Mouse (Mus musculus): ENCODE data around the gene Gimap7. TPM values are rescaled to one million over a fixed set of nuclear protein-coding genes. Genes with fewer than 3 reads are reported as not detected.
A peak's percentile ranks its signal among the peaks of the same experiment; 100 is the strongest.

Gimap7 gene
- total RNA-seq, 2 experiments from 2014 or later = not detected

GRCm38 (mm10) chr6:48689320-48689719, 29.1 kb upstream of the Gimap7 start:
- DNase-seq = no peak
- intact Hi-C loops (cut with DNase I) = no loop called here

DNA sequence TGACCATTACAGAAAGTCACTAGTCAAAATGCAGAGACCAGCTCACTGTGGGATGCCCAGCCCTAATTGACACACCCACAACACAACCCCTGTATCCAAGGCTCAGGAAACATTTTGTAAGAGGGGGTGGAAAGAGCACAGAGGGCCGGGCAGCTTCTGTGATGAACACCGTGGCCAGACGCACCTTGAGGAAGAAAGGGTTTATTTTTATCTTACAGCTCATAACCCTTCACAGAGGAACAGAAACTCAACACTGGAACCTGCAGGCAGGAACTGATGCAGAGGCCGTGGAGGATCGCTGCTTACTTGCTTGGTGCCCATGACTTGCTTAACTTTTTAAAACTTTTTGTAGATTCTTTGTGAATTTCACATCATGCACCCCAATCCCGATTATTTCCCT, 25.5 kb upstream of the Gimap7 start:
- intact Hi-C loops (cut with DNase I) = no loop called here
- no peak for DNase-seq

GRCm38 (mm10) chr6:48696830-48697554, 21.4 kb upstream of the Gimap7 start:
- DNase-seq = no peak
- intact Hi-C loops (cut with DNase I) = no loop called here

DNA sequence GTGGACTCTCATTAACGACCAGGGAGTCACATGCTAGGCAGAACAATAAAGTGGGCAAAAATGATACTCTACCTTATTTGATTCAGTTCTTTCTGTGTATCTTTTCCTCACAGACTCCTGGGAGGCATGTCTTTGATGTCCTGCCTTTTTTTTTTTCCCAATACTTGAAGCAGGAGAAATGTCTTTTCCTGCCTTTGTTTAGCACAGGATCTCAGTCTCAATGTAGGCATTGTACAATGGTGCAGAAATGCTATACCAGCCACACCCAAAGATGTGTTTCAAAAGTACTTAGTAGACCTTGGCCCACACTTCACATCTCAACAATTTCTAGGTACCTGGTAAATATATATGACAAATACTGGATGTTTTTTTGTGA, 20.9 kb upstream of the Gimap7 start:
- DNase-seq = no peak
- intact Hi-C loops (cut with DNase I) = no loop called here

GRCm38 (mm10) chr6:48698066-48698856, 20.2 kb upstream of the Gimap7 start:
- no peak for DNase-seq
- intact Hi-C loops (cut with DNase I) = no loop called here

DNA sequence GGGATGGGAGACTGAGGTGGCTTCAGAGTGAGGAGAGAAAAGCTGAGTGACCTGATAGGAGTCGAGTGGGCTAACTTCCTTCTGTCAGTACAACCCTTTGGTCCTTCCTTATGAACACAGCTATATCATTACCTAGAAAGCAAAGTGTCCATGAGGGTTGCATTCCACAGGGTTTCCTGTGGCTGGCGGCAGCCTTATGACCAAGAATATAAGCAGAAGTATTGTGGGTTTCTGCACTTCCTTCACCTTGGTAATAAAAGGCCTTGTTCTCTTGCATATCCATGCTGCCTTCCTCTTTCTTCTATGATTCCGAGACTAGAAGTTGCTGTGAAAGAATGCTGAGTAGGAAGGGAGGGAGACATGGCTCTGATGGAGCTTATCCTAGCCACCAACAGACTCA, 19.5 kb upstream of the Gimap7 start:
- intact Hi-C loops (cut with DNase I) = no loop called here
- DNase-seq = no peak

GRCm38 (mm10) chr6:48700251-48701075, 18.0 kb upstream of the Gimap7 start:
- intact Hi-C loops (cut with DNase I) = no loop called here
- no peak for DNase-seq

DNA sequence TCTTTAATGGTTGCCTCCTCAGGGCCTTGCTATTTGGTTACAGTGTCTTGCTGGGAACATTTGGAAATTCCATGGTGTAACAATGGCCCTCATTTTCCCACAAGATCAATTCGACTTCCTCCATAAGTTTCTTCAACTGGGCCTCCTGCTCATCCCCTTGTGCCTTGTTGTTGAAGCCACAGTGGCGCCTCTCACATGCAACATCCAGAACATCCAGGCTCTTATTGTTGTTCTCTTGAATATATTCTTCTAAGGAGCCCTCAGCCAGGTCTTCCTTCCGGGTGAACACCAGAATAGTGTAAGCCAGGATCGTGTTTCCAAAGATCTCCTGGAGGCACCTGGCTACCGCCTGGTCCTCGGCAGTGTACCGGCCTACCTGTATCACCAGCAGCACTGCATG, 16.3 kb upstream of the Gimap7 start:
- intact Hi-C loops (cut with DNase I) = no loop called here
- no peak for DNase-seq

DNA sequence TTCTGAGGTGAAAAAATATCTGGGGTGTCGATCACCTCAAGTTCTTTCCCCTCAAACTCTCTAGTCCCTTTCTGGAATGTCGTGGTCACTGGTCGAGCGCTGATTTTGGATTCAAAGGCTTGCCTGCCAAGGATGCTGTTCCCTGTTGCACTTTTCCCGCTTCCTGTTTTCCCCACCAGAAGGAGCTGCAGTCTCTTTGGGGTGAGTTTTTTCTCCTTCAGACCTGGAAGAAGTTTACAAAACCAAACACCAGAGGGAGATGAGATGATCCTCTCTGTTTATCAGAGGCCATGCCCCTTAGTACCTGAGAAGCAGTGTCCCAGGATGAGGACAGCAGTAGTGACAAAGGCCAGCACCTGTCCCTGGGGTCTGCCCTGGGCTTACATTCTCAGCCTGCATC, 15.8 kb upstream of the Gimap7 start:
- intact Hi-C loops (cut with DNase I) = no loop called here
- no peak for DNase-seq

DNA sequence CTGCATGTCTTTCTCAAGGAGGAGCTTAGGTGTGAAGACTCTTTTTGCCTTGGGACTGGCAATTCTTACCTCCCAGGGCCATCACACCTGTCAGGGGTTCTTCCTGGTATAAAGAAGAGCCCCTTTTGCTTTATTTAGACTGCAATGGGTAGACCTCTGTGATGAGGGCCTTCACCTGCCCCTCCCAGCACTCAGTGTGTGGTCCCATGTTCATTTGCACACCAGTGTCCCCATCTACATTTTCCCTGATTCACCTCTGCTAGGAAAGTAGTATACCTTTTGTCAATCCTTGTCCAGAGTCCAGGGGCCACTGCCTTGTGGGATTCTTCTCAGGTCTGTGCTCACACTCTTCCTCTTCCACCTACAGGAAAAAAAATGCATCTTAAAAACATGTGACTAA, 14.3 kb upstream of the Gimap7 start:
- intact Hi-C loops (cut with DNase I) = no loop called here
- DNase-seq = no peak

GRCm38 (mm10) chr6:48706130-48706529, 12.3 kb upstream of the Gimap7 start:
- intact Hi-C loops (cut with DNase I) = no loop called here

GRCm38 (mm10) chr6:48720326-48720725, 1.9 kb downstream of the Gimap7 start:
- DNase-seq = no peak
- intact Hi-C loops (cut with DNase I) = no loop called here

More at GRCm38 (mm10) chr6:48706130-48706529, 12.3 kb upstream of the Gimap7 start:
- DNase-seq = no peak

DNA sequence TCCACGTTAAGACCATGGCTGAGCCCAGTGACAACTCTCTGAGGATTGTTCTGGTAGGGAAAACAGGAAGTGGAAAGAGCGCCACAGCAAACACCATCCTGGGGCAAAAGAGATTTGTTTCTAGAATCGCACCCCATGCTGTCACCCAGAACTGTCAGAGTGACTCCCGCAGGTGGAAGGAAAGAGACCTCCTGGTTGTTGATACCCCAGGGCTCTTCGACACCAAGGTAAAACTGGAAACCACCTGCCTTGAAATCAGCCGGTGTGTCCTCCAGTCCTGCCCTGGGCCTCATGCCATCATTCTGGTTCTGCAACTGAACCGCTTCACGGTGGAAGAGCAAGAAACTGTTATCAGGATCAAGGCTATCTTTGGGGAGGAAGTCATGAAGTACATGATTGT, 5.0 kb downstream of the Gimap7 start:
- DNase-seq = no peak
- intact Hi-C loops (cut with DNase I) = no loop called here

GRCm38 (mm10) chr6:48725476-48725875, 7.1 kb downstream of the Gimap7 start:
- no peak for DNase-seq

DNA sequence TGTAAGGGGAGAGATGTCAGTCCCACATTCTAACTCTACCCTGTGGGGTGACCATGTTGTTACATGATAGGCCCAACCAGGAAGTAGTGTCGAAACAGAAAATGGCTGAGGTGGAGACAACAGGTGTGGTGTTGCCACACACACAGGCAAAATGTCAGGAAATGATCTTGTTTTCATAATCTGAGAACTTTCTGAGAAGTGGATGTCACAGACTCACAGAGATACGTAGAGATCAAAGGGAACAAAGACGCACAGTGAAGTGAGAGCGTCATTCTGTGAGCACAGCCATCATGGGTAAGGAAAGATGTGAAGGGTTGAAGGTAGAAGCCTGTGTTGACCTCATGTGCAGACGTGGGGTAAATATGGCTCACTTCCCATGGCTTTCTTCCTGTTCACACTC, 9.3 kb downstream of the Gimap7 start:
- intact Hi-C loops (cut with DNase I) = no loop called here
- no peak for DNase-seq

More at GRCm38 (mm10) chr6:48725476-48725875, 7.1 kb downstream of the Gimap7 start:
- intact Hi-C loops (cut with DNase I) = no loop called here

- intact Hi-C loops (cut with DNase I) = no loop called here
- DNase-seq = no peak
Observed at GRCm38 (mm10) chr6:48732864-48733304, 14.5 kb downstream of the Gimap7 start.

DNA sequence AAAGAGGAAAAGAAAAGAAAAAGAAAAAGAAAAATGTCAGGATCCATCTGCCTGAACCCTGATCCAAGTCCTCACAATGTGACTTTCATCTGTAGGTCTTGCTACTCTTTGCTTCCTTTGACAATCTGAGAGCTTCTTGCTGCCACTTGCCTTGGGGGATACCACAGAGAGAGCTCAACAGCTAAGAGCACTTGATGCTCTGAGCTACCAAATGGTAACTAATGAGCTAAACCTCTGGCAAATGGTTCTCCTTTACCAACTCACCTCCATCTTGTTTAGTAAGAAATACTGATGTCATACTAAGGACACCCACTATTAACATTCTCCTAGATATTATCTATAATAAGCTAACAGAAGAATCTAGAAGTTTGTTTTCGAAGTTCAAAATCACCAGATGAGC, 15.2 kb downstream of the Gimap7 start:
- no peak for DNase-seq
- intact Hi-C loops (cut with DNase I) = no loop called here

DNA sequence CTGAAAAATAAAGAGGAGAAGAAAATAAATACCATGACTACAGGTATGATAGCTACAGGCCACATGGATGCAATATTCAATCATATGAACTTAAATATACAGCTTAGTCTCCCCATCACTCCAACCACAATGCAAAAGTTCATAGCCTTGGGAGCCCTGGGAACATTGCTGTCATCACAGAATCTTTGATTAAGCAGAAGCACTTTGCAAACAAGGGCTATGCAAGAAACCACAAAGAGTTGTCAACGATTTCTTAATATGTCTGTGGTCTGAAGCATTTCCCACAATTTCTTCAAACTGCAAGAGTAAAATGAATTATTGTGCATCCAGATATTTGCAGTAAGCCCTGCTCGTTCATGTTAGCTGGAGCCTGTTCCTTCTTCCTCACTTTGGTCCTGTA, 18.6 kb downstream of the Gimap7 start:
- intact Hi-C loops (cut with DNase I) = no loop called here
- DNase-seq = no peak

GRCm38 (mm10) chr6:48737688-48738087, 19.3 kb downstream of the Gimap7 start:
- intact Hi-C loops (cut with DNase I) = no loop called here
- peak; percentile 27 for DNase-seq

- no peak for DNase-seq
- intact Hi-C loops (cut with DNase I) = no loop called here
Observed at GRCm38 (mm10) chr6:48738961-48739779, 20.7 kb downstream of the Gimap7 start, which contains the start of gene Gimap1. Gimap1 (plus strand) TSS chr6:48739054.

- DNase-seq = no peak
- intact Hi-C loops (cut with DNase I) = no loop called here
Observed at GRCm38 (mm10) chr6:48739780-48740055, 21.3 kb downstream of the Gimap7 start.

Measured in left cerebral cortex, postnatal 4 days (tissue).